Mouse (Mus musculus) neural tube, embryonic 10.5 days (tissue): ENCODE results near the gene Heyl.
A peak's percentile ranks its signal among the peaks of the same experiment; 100 is the strongest.

Experiments
- DNase-seq: peaks from one replicate; pipeline ENCODE4 v3.0.0-alpha.2; 2017; ENCODE audit warnings: low spot score; ENCODE audit errors: extremely low spot score

The Heyl gene

GRCm38 (mm10) chr4:123233492-123234084 is at the start of gene Heyl:
TSS of gene Heyl (plus strand) at chr4:123233556.
- peak; percentile 55 for DNase-seq

GRCm38 (mm10) chr4:123184816-123185215 is 48.5 kb upstream of the Heyl start:
- DNase-seq, result no peak

- DNase-seq, result no peak
Observed at GRCm38 (mm10) chr4:123192336-123192735, 41.0 kb upstream of the Heyl start.

GRCm38 (mm10) chr4:123193791-123194190 is 39.6 kb upstream of the Heyl start:
- no peak for DNase-seq

GRCm38 (mm10) chr4:123196695-123197094 is 36.7 kb upstream of the Heyl start:
- no peak for DNase-seq

DNA sequence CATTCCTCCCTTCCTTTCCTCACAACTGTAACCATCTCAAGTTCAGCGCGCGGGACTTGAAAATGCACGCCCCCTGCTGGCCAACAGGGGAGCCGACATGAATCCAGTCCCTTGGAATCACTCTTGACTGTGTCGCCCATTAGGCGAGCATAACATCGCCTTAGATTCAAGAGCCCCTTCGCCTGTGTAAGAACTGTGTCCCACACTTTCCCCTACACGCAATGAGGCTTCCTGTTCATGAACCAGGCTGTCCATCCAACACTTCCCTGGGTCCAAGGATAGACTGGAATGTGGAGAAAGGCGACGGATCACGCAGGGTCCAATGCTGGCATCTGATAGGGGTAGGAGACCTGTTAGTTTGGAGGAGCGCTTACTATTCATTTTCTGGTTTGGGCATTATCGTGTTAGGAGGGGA is 32.6 kb upstream of the Heyl start:
- DNase-seq, result peak; percentile 74

DNA sequence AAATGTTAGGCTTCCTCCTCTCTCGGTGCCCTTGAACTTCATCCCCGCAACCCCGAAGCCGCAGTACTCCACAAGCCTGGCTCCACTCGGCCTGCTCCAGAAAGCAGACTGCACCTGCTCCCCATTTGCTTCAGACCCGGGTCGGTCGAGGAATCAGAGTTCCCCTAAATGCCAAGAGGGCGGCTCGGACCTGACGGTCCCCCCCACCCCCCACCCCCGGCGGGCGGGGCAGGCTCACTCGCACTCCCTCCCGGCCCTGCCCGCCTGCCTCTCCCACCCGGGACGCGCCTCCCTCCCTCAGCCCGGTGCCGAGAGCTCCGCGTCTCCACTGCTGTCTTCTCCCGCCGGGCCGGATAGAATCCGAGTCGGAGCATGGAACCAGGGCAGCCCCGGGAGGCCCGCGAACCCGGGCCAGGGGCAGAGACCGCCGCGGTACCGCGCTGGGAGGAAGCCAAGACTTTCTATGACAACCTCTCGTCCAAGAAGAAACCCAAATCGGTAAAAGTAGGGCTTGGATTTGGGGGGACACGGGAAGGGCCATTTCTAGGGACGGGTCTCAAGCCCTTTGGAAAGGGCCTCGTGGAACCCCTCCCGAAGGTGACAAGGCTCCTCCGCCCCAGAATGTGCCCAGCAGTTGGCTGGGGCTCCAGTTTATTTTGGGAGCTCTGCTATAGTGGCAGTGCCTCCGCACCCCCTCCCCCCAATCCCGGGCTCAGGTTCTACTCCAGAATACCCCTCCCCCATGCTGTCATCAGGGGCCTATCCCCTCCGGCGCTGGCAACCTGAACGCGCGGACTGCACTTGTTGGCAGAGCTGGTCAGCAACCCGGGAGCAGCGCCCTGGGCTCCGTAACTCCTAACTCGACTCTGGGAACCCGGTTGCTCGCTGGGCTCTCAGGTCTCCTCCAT is 31.9 kb upstream of the Heyl start, which contains the start of gene Nt5c1a:
Gene Nt5c1a (plus strand): TSS at position 319 of the 908 bp plus-strand sequence.
- DNase-seq, result peak; percentile 49

GRCm38 (mm10) chr4:123202094-123202420 is 31.3 kb upstream of the Heyl start:
- peak; percentile 51 for DNase-seq

DNA sequence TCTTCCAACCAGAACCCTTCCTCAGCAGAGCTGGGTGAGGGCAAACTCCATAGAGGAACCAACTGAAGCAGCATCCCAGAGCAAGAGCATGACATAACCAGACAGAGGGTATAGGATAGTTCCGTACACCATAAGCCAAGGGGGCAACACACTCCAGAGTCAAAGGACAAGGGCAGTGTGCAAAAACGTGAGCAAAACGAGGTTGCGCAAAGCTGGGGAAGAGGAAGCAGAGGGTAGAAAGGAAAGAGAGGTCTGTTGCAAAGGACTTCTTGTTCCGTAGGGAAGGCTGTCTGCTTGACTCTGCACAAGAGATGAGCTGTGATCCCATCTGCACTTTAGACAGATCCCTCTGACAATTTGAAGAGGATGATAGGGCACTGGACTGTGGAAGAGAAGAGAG is 26.0 kb upstream of the Heyl start:
- no peak for DNase-seq

DNA sequence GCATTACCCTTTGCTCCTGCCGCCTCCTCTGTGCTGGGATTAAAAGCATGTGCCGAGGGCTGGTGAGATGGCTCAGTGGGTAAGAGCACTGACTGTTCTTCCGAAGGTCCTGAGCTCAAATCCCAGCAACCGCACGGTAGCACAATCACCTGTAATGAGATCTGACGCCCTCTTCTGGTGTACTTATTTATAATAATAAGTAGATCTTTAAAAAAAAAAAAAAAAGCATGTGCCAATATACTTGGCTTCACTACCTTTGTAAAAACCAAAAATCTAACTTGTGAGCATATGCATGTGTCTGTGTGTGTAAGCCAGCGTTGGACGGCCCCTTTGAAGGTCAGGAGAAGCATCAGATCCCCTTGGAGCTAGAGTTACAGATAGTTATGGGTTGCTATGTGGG is 22.4 kb upstream of the Heyl start:
- no peak for DNase-seq

GRCm38 (mm10) chr4:123211453-123211852 is 21.9 kb upstream of the Heyl start:
- DNase-seq, result no peak

DNA sequence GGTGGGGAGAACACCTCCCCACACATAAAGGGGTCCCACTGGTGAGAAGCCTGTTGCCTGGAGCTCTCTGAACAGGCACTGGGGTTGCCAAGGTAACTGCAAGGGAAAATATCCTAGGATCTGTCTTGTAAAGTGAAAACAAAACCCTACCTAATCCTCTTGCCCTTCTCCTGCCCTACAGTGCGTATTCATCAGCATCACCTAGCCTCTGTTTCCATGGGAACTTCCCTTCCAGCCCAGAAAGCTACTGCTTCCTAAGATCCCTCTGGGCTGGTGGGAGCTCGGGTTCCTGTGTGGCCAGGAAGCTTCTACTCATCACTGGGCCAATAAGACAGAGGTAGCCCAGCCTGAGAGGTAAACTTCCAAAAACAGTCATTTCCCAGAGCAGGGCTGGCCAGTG is 21.0 kb upstream of the Heyl start:
- DNase-seq, result no peak

DNA sequence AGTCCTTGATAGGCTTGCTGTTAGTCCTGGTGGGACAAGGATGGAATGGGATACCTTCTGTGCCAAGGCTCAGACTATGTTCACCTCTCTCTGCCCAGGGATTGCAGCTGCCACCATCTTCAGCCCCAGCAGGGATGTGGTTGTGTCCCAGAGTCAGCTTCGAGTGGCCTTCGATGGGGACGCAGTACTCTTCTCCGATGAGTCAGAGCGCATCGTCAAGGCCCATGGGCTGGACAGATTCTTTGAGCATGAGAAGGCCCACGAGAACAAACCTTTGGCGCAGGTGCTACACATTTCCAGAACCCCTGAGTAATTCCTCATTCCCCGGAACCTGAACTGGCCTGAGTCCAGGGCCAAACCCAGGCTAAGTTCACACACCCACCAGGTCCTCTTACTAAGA is 19.4 kb upstream of the Heyl start:
- DNase-seq, result no peak

GRCm38 (mm10) chr4:123215367-123215766 is 18.0 kb upstream of the Heyl start:
- DNase-seq, result no peak

DNA sequence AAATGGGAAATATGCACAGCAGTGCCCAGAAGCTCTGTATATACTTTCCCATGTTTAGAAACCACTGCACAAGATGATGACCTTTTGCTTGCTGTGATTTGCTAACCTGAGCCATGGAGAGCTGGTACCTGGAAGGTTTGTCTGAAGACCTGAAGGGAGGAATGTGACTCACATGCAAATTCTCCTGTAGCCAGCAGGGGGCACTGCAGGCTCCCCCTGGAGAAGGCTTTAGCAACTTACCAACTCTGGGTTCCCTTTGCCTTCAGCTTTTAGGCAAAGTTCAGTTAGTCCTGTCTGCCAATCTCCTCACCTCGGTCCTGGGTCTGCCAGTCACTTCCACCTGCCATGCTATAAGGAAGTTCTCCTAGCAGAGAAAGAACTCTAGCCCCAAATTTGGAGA is 16.6 kb upstream of the Heyl start:
- DNase-seq, result peak; percentile 50

DNA sequence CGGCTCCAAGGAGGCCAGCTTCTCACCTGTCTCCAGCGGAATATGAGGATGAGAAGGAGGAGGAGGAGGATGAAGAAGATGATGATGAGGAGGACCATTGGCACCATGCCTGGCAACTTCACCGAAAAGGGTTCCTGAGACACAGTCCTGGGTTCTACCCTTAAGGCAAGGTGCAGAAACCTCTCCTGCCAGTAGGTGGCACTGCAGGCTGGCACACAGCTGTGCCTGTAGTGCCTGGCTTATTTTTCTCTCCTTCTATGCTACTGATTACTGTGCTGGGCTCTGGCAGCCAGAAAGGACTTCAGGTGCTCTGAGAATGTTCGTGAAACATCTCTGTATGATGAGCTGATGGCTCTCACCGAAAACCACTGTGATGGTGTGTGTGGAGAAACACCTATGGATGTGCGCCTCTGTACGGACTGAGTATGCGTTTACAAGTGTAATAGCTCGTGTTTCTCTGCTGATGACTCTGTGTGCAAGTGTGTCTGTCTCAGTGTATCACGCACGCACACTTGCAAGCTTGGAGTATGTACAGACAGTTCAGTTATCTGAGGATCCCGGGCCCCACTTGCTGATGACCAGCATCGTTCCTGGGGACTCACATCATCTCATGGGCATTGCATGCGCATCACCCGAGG is 13.5 kb upstream of the Heyl start:
- peak; percentile 83 for DNase-seq

DNA sequence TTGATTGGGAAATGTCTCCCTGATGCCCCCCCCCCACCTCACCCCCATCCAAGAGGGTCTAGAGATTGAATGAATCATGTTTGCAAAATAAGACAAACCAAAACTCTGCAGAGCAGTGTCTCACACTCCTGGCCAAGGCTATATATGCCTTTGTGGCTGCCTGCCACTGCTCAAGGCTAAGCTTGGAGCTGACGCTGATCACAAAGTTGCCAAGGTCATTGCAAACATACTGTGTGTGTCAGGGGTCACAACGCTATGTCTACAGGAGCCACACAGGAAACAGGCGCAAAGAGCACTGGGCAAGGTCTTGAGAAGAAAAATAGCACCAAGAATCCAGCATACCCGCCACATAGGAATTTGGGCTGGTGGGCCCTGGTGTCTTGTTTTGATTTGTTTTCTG is 12.7 kb upstream of the Heyl start:
- DNase-seq, result no peak

GRCm38 (mm10) chr4:123223309-123223708 is 10.0 kb upstream of the Heyl start:
- peak; percentile 42 for DNase-seq

DNA sequence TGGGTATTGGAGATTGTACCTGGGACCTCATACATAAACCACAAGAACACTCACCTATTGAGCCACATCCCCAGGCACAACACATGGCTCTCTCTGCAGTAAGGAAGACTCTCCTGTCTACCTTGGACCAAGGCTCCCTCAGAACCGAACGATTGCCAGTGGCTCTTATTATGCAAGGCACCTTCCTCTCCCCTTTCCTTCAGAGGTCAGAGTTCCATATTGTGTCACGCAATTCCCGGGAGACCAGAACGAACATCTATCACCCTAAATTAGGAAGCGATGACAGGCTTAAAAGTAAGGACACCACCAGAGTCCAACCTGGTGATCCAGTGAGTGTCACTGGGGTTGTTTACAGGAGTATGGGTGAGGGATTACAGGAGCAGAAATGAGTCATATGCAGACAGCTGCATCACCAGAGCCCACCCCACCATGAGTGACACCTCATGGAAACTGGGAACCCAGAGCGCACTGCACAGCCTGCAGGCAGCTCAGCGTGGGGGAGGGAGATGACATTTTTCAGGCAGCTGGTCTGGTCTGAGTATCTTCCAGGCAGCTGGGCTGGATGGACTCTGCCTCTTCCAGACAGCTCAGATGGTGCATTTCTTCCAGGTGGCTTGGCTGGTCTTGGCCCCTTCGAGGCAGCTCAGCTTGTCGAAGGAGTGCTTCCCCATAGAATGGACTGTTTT is 7.5 kb upstream of the Heyl start:
- peak; percentile 35 for DNase-seq

DNA sequence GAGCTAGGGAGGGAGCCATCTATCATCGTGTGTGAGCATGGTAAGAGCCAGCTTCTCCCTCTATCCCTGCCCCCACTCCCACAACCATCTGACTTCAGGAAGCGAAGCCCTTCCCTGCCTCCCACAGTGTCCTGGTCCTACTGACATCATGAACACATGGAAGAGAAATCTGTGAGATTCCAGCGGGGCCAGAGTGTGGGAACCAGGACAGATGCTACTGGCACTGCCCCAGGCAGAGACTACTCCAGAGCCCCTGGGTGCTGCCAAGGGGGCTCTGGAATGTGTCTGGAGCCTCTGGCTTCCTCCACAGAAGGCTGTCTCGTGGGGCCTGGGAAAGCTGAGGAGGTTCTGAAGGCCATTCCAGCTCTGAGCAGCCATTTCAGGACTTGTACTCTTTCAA is 5.6 kb upstream of the Heyl start:
- peak; percentile 28 for DNase-seq

DNA sequence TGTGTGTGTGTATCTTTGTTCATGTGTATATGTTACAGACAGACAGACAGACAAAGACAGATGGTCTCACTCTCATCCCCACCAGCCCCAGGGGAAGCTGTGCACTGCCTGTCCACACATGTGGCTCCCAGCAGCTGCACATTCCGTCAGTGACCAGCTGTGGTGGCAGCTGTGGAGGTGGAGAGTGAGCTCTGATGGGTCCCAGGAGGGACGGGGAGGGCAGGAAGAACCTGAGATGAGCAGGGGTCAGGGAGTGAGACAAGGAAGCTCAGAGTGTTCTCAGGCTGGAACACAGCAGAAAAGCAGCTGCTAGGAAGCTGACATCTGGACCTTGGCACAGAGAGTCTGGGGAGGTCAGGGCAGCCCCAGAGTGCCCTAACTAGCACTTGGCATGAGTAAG is 5.1 kb upstream of the Heyl start:
- DNase-seq, result peak; percentile 66

DNA sequence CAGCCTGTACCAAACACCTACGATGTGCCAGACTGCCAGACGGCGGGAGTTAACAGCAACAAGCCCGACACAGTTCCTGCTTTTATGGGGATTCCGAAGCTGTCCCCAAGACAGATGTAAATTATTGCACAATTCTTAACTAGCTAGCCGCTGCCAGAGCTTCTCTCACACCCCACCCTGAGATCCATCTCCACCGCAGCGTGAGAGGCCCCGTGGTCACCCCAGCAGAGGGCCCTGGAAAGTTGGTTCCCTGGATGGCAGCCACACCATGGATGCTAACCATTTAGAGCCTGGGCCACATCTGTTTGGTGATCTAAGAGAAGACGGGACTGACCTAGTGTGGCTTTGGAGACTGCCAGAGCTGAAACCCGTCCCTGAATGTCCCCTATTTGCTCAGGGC is 4.2 kb upstream of the Heyl start:
- DNase-seq, result no peak
